Mouse (Mus musculus) hindbrain, embryonic 14.5 days (tissue): ENCODE measurements around the gene Plxna4. TPM values are rescaled to one million over a fixed set of nuclear protein-coding genes. Genes with fewer than 3 reads are reported as not detected.
A peak's percentile ranks its signal among the peaks of the same experiment; 100 is the strongest.

Experiments used
- ATAC-seq: fragments of 200-750 bp; cut with Nextera tagmentation; 2 replicates; pipeline ENCODE4 v1.8.0; 2017; ENCODE audit warnings: moderate number of reproducible peaks, mild to moderate bottlenecking, moderate TSS enrichment, moderate library complexity; ENCODE audit not compliant: low FRiP score
- DNase-seq: peaks from one replicate; pipeline ENCODE4 v3.0.0-alpha.2; 2015; ENCODE audit warnings: low spot score
- H3K27ac ChIP-seq: fragments of 300-500 bp; sonication (generic); 2 replicates; pipeline ENCODE4 v1.5.1; 2014; ENCODE audit warnings: mild to moderate bottlenecking, moderate library complexity
- H3K27me3 ChIP-seq: fragments of 300-500 bp; sonication (generic); 2 replicates; pipeline ENCODE4 v1.6.1; 2014; ENCODE audit warnings: mild to moderate bottlenecking, low read length, mixed read lengths; ENCODE audit not compliant: control insufficient read depth, insufficient read depth
- H3K36me3 ChIP-seq: fragments of 300-500 bp; sonication (generic); replicated peaks from 2 replicates; pipeline ENCODE4 v1.6.1; 2014; ENCODE audit not compliant: control insufficient read depth, insufficient read depth
- H3K4me1 ChIP-seq: fragments of 300-500 bp; sonication (generic); replicated peaks from 2 replicates; pipeline ENCODE4 v1.6.1; 2014; ENCODE audit warnings: antibody characterized with exemption, low read length, mixed read lengths; ENCODE audit not compliant: control insufficient read depth, insufficient read depth
- H3K4me2 ChIP-seq: fragments of 300-500 bp; sonication (generic); replicated peaks from 2 replicates; pipeline ENCODE4 v1.6.1; 2014; ENCODE audit warnings: mild to moderate bottlenecking, moderate library complexity
- H3K4me3 ChIP-seq: fragments of 300-500 bp; sonication (generic); replicated peaks from 2 replicates; pipeline ENCODE4 v1.5.1; 2014; ENCODE audit warnings: mild to moderate bottlenecking, low read length
- H3K9ac ChIP-seq: fragments of 300-500 bp; sonication (generic); 2 replicates; pipeline ENCODE4 v1.6.1; 2014
- H3K9me3 ChIP-seq: fragments of 300-500 bp; sonication (generic); 2 replicates; pipeline ENCODE4 v1.6.1; 2016; ENCODE audit warnings: low read length; ENCODE audit not compliant: control insufficient read depth
- WGBS: fragments of 180-500 bp; shearing (Covaris S2); extraction: QIAGEN DNeasy Blood & Tissue Kit; methylation state at CpG from one replicate; pipeline ENCODE4 v1.1.7; 2014; 5-methylcytosine and 5-hydroxymethylcytosine counted together
- polyA plus RNA-seq: library from polyadenylated mRNA; unstranded; fragments of >200 nt; fragmentation: Nextera tagmentation; extraction: Ambion mirVana; gene quantifications from 2 replicates; pipeline ENCODE4 v1.2.1, GENCODE M21; 2014

Plxna4 gene
- polyA plus RNA-seq, 1 experiment from 2014 or later: 25.7 TPM

DNA sequence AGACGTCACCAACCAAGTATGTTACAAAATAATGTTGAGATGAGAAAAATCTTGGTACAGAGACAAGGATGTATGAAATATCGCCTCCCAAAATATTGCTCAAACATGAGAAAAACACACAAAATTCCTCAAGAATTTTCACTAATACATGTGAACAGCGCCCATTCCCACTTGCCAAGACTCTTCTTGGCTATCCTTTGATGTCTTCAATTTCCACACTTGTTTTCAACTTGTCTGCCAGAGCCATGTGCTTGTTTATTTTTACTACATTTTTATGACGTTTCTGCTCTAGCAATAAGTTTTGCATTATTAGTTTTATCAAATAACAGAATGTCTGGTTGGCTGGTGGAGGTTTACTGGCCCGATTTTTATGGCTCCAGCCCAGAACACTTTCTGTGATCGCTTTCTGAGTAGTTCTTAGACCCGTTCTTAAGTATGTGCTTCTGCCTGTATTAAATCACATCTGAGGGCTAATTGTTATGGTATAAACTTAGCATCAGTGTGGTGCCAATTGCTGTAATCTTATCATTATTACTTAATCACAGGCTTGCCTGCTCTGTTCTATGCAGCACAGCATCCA is 224.4 kb downstream of the Plxna4 start:
- Histone ChIP-seq H3K4me1 (peaks cover 7% of the 10 kb centered on the region; the same call in 1 of the 2 replicates), H3K36me3 (no peaks in the 10 kb centered on the region), H3K4me2 (no peak overlapping the region), H3K4me3 (no peak overlapping the region), H3K9ac (no peak overlapping the region), H3K27me3 (no peaks in the 10 kb centered on the region), H3K9me3 (no peaks in the 10 kb centered on the region), H3K27ac (no peak overlapping the region)
- 90% methylated on average over 7 of the region's 7 CpGs for WGBS
- DNase-seq (no peak), ATAC-seq (no peak)

DNA sequence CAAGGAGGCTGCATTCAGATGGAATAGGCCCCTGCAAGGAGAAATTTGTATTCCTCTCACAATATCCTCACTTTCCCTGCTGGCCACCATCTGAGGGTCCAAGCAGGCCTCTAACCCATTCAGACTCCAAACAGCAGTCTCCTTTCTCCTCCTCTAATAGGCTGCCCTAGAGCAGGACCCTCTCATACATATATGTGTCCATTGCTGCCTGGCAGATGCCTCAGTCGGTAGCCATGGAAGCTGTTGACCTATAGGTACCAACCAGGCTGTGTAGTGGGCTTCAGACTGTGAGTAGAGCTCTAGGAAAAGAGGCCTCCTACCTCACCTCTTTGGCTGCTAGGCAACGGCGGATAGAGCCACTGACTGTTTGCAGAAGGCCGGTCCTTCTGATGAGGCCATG is 225.6 kb downstream of the Plxna4 start:
- Histone ChIP-seq H3K27ac (0 out of 2 replicates have a peak overlapping the region, but pooled peaks have one; percentile 21), H3K9ac (no peak overlapping the region), H3K4me3 (no peak overlapping the region), H3K9me3 (no peaks in the 10 kb centered on the region), H3K27me3 (no peaks in the 10 kb centered on the region), H3K36me3 (no peaks in the 10 kb centered on the region), H3K4me2 (no peak overlapping the region), H3K4me1 (peaks cover 13% of the 10 kb centered on the region; the same call in 1 of the 2 replicates)
- WGBS: 82% methylated on average over 4 of the region's 4 CpGs
- ATAC-seq (0 out of 2 replicates have a peak, but pooled peaks have one; percentile 11), DNase-seq (no peak)

DNA sequence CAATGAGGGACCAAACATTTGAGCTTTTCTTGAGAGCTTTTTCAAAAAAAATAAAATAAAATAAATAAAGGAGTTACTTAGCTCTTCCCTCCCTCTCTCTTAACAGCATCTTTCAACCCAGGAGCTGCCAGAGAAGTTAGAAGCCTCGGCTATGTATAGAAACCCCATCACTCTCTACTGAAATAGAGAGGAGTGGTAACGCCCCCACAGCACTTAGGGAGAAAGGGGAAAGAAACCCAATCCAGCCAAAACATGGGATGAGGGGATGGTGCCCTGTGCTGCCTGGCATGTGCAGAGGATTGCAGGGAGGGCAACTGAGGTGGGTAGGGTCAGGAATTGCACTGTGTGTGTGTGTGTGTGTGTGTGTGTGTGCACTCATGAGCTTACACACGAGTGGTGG is 228.3 kb downstream of the Plxna4 start:
- no peak overlapping the region for H3K4me2 ChIP-seq
- H3K4me3 ChIP-seq: no peak overlapping the region
- no peak for ATAC-seq
- H3K36me3 ChIP-seq: no peaks in the 10 kb centered on the region
- H3K27me3 ChIP-seq: no peaks in the 10 kb centered on the region
- no peak for DNase-seq
- peaks cover 24% of the 10 kb centered on the region; the same call in 1 of the 2 replicates for H3K4me1 ChIP-seq
- 76% methylated on average over 3 of the region's 3 CpGs for WGBS
- H3K9me3 ChIP-seq: no peaks in the 10 kb centered on the region
- no peak overlapping the region for H3K27ac ChIP-seq
- no peak overlapping the region for H3K9ac ChIP-seq

DNA sequence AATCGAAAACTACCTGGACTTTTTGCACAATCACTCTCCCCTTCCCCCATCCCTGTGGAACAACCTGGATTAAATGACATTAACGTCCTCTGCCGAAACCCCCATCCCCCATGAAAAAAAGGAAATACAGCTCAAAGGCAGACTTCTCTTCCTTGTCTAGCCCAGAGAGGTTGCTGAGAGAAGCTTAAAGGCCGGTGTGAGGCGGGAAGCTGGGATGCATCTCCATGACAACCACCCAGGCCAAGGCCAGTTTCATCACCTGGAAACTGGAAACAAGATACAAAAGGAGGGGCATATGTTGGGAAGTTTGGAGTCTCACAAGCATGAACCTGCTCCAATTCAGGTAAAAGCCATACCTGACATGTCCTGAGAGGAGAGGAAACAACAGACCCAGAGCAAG is 230.5 kb downstream of the Plxna4 start:
- WGBS: 63% methylated on average over 5 of the region's 5 CpGs
- DNase-seq: no peak
- H3K9ac ChIP-seq: no peak overlapping the region
- no peaks in the 10 kb centered on the region for H3K9me3 ChIP-seq
- peaks cover 21% of the 10 kb centered on the region; the same call in 1 of the 2 replicates for H3K4me1 ChIP-seq
- H3K27ac ChIP-seq: peak overlapping the region; percentile 32; the same call in 1 of the 2 replicates
- H3K27me3 ChIP-seq: no peaks in the 10 kb centered on the region
- no peak for ATAC-seq
- H3K4me2 ChIP-seq: no peak overlapping the region
- H3K4me3 ChIP-seq: no peak overlapping the region
- H3K36me3 ChIP-seq: no peaks in the 10 kb centered on the region

DNA sequence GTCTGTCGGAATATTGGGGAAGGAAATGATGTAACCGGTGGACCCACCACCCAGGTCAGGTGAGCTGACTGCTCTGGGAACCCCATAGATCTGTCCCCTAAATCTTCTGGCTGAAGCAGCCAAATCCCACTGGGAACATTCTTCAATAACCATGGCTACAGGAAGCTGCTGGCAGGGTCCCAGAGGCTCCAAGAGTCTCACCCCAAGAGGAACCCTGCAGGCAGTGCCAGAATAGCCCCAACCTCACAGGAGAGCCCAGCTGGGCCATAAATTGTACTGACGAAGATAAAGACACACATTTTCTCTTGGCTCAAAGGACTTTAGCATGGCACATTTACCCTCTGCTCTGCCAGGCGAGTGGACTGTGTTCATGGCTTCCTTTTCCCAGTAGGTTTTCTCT is 232.4 kb downstream of the Plxna4 start:
- ATAC-seq: peak; percentile 35; the same call in 1 of the 2 replicates
- no peak overlapping the region for H3K4me3 ChIP-seq
- H3K36me3 ChIP-seq: no peaks in the 10 kb centered on the region
- no peaks in the 10 kb centered on the region for H3K9me3 ChIP-seq
- DNase-seq: no peak
- no peak overlapping the region for H3K27ac ChIP-seq
- H3K9ac ChIP-seq: no peak overlapping the region
- H3K27me3 ChIP-seq: no peaks in the 10 kb centered on the region
- peaks cover 17% of the 10 kb centered on the region; the same call in 1 of the 2 replicates for H3K4me1 ChIP-seq
- no peak overlapping the region for H3K4me2 ChIP-seq
- WGBS: 67% methylated on average over 4 of the region's 4 CpGs

DNA sequence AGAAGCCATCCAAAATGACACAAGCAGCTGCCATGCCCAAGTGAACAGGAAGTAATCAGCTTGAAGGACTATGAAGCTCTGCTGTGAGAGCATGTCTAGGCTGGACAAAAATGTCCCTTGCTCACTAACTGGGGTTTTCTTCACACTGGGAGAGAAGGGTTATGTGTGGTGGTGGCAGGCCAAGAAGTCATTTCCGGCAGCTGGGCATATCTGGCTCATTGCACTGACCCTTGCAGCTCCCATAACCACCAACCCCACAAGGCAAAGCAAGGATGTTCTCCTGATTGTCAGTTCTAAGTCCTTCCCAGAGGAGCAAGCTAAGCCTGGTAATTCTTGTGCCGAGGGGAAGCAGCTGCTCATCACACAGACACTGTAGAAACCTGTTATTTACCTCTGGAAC is 239.0 kb downstream of the Plxna4 start:
- H3K4me1 ChIP-seq: no peaks in the 10 kb centered on the region
- no peak overlapping the region for H3K27ac ChIP-seq
- no peak overlapping the region for H3K4me3 ChIP-seq
- no peaks in the 10 kb centered on the region for H3K9me3 ChIP-seq
- H3K9ac ChIP-seq: no peak overlapping the region
- ATAC-seq: no peak
- H3K4me2 ChIP-seq: no peak overlapping the region
- WGBS: 68% methylated on average over 2 of the region's 2 CpGs
- no peaks in the 10 kb centered on the region for H3K27me3 ChIP-seq
- no peaks in the 10 kb centered on the region for H3K36me3 ChIP-seq
- no peak for DNase-seq

DNA sequence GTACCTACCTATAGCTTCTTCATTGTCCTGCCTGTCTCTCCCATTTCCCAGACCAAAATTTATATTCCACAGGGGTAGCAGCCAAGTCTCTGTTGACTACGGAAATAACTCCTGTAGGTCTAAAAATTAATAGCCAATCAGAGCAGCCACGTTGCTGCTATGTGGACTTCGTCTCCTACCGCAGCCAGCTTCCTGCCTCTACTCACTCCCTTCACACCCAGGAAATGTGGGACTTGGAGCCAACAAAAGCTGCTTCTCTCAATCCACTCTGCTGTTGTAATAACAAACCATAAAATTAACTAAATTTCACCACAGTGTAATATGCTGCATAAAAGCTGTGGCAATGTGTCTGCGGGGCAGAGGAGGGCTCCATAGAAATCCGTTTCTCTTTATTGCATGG is 239.9 kb downstream of the Plxna4 start:
- H3K4me3 ChIP-seq: no peak overlapping the region
- DNase-seq (no peak), ATAC-seq (no peak)
- H3K27me3 ChIP-seq: no peaks in the 10 kb centered on the region
- H3K9me3 ChIP-seq: no peaks in the 10 kb centered on the region
- no peaks in the 10 kb centered on the region for H3K36me3 ChIP-seq
- no peaks in the 10 kb centered on the region for H3K4me1 ChIP-seq
- WGBS: 73% methylated on average over 6 of the region's 6 CpGs
- H3K9ac ChIP-seq: no peak overlapping the region
- no peak overlapping the region for H3K27ac ChIP-seq
- no peak overlapping the region for H3K4me2 ChIP-seq

DNA sequence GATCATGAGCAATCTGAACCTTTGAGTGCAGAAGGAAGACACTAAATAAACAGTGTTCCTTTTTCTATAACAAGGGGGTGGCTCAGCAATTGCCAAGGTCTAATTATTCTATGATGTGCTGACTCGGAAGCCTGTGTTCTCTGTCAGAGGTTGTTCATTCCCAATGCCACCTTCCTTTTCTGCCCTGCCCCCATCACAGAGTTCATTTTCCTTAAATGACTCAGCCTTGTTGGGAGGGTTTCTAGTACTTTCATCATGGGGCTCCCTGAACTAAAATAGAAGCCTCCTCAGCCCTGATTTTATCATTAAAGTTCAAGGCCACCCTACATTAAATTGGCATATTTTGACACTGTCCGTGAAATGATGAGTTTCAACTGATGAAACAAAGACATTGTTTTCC is 242.0 kb downstream of the Plxna4 start:
- no peaks in the 10 kb centered on the region for H3K36me3 ChIP-seq
- H3K4me2 ChIP-seq: no peak overlapping the region
- no peaks in the 10 kb centered on the region for H3K27me3 ChIP-seq
- H3K9ac ChIP-seq: no peak overlapping the region
- WGBS: 88% methylated on average over 2 of the region's 2 CpGs
- no peak for ATAC-seq
- no peaks in the 10 kb centered on the region for H3K9me3 ChIP-seq
- DNase-seq: no peak
- no peak overlapping the region for H3K27ac ChIP-seq
- no peak overlapping the region for H3K4me3 ChIP-seq
- peaks cover 3% of the 10 kb centered on the region; the same call in 1 of the 2 replicates for H3K4me1 ChIP-seq

DNA sequence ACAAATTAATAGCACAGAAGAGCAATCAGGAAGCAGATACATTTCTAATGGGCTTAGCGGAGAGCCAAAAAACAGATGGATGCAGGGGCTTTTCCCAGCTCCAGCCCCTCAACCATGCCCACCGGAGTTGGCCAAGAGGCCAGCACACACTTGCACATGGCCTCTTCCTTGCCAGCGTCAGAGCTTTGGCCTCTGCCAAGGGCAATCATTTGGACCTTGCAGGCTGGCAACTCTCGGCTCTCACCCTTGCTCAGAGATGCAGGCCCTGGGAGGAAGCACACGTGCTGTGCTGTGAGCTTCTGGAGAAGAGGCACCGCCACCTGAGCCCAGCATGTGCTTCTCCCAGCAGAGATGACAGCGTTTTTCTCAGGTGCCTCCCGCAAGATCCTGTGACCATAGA is 245.3 kb downstream of the Plxna4 start:
- Histone ChIP-seq H3K27ac (no peak overlapping the region), H3K27me3 (no peaks in the 10 kb centered on the region), H3K4me2 (no peak overlapping the region), H3K4me1 (peaks cover 3% of the 10 kb centered on the region; the same call in 1 of the 2 replicates), H3K36me3 (no peaks in the 10 kb centered on the region), H3K4me3 (no peak overlapping the region), H3K9me3 (no peaks in the 10 kb centered on the region), H3K9ac (no peak overlapping the region)
- WGBS: 70% methylated on average over 8 of the region's 8 CpGs
- ATAC-seq (peak; percentile 14; the same call in 1 of the 2 replicates), DNase-seq (no peak)

DNA sequence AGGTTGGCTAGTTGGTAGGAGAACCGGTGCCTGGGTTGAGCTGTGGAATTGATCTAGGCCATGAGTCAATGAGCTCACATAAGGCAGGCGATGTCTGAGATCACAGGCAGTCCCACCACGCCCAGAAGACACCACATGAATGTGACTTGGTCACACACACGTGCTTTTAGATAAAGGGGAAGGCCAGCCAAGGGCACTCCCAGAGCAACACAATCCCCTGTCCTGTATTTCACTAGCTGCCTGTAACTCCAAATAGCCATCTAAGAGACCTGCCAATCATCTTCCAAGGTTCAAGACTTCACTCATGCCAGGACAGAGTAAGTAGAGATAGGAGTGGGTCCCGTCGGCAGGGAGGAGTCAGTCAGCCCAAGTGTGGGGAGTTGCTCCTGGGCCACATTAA is 245.7 kb downstream of the Plxna4 start:
- Histone ChIP-seq H3K36me3 (no peaks in the 10 kb centered on the region), H3K9ac (no peak overlapping the region), H3K9me3 (no peaks in the 10 kb centered on the region), H3K27ac (no peak overlapping the region), H3K4me2 (no peak overlapping the region), H3K27me3 (no peaks in the 10 kb centered on the region), H3K4me3 (no peak overlapping the region), H3K4me1 (peaks cover 3% of the 10 kb centered on the region; the same call in 1 of the 2 replicates)
- no peak for ATAC-seq
- DNase-seq: no peak
- 82% methylated on average over 6 of the region's 6 CpGs for WGBS
